Mouse (Mus musculus) adrenal gland, adult (tissue): ENCODE measurements at regions not wholly inside any gene's neighbourhood (a gene's known extent, or its start where the extent isn't known, plus 50 kb on each side); places are given as distances from the start of the nearest gene placed in this dataset.

Source experiments
- DNase-seq, 2 experiments: peaks; one replicate each; pipeline ENCODE4 v3.0.0; 2022 to 2023; ENCODE audit warnings: low spot score in 1 of 2; ENCODE audit not compliant: inconsistent age in 2 of 2

GRCm38 (mm10) chr11:24372616-24373015 is 294.8 kb downstream of the Bcl11a start:
- no peak for DNase-seq

GRCm38 (mm10) chr11:24373301-24373700 is 295.4 kb downstream of the Bcl11a start:
- no peak for DNase-seq

GRCm38 (mm10) chr11:24377530-24377929 is 299.7 kb downstream of the Bcl11a start:
- DNase-seq: no peak

GRCm38 (mm10) chr11:24390578-24390977 is 312.7 kb downstream of the Bcl11a start:
- no peak for DNase-seq

- no peak for DNase-seq
These were observed 313.5 kb downstream of the Bcl11a start for GRCm38 (mm10) chr11:24391385-24391784.

GRCm38 (mm10) chr11:24395478-24395877 is 317.6 kb downstream of the Bcl11a start:
- no peak for DNase-seq

- no peak for DNase-seq
These were observed 319.1 kb downstream of the Bcl11a start for GRCm38 (mm10) chr11:24396911-24397310.

GRCm38 (mm10) chr11:24397710-24398109 is 319.9 kb downstream of the Bcl11a start:
- DNase-seq: no peak

- DNase-seq: no peak
These were observed 323.3 kb downstream of the Bcl11a start for GRCm38 (mm10) chr11:24401151-24401550.

GRCm38 (mm10) chr11:24402127-24402526 is 324.3 kb downstream of the Bcl11a start:
- no peak for DNase-seq

GRCm38 (mm10) chr11:24414804-24415203 is 336.9 kb downstream of the Bcl11a start:
- DNase-seq: peak in 1 of 2 experiments; percentile 55

- no peak for DNase-seq
These were observed 344.4 kb downstream of the Bcl11a start for GRCm38 (mm10) chr11:24422066-24422775.

- DNase-seq: peak; percentile 29 to 57
These were observed 345.4 kb downstream of the Bcl11a start for GRCm38 (mm10) chr11:24423278-24423677.

GRCm38 (mm10) chr11:24426995-24427883 is 349.4 kb downstream of the Bcl11a start:
- DNase-seq: no peak

GRCm38 (mm10) chr11:24448608-24449007 is 370.8 kb downstream of the Bcl11a start:
- DNase-seq: no peak

GRCm38 (mm10) chr11:24452267-24452666 is 374.4 kb downstream of the Bcl11a start:
- DNase-seq: no peak

GRCm38 (mm10) chr11:24464642-24465041 is 386.8 kb downstream of the Bcl11a start:
- DNase-seq: no peak

GRCm38 (mm10) chr11:24467458-24467857 is 389.6 kb downstream of the Bcl11a start:
- no peak for DNase-seq

- DNase-seq: no peak
These were observed 392.6 kb downstream of the Bcl11a start for GRCm38 (mm10) chr11:24470469-24470868.

GRCm38 (mm10) chr11:24472617-24473367 is 394.9 kb downstream of the Bcl11a start:
- no peak for DNase-seq

- DNase-seq: no peak
These were observed 395.6 kb downstream of the Bcl11a start for GRCm38 (mm10) chr11:24473368-24474010.
